ENCODE assay signal across 15 mouse cellular contexts in the genomic region with DNA sequence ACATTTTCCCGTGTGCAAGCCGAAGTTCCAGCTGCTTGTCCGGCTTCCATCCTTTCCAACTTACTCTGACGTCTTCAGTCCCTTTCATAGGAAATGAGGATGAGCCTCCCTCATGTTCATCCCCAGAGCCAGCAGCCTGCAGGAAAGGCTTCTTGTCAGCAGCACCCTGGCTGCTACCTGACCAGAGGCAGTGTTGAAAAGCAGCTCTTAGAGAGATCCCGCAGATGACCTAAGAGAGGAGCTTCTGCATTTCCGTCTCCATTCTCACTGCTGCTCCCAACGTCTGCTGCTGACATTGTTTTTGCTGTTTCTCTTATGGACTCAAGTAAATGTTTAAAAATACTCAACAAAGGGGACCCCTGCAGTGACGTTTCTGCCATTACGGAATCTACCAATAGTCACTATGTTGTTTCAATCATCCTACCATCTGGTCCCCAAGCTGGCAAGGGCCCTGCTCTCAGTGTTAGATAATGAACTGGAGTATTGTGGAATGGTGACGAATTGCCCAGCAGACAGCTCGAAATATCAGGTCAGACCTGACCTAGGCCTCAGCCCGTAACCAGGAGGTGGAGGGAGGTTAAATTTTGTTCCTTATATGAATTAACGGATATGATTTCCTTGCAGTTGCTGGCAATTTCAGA.
A peak's percentile ranks its signal among the peaks of the same experiment; 100 is the strongest.
DNase-seq lines count a peak whose midpoint lies in the region; ATAC-seq lines count a peak whose summit lies in the region.
"Had no signal": no experiment of that assay in that cellular context is flagged by ENCODE, and none has a peak within 500 bp of the region (broad histone marks: within the 10 kb centered on the region; RNA-seq: fewer than 3 reads in every experiment).

No protein-coding gene starts in this region.

- DNase-seq in cerebellum, adult 9-10 months: peak; percentile 10
- DNase-seq in cerebellum, adult 11-12 months: no peak
- DNase-seq in layer of hippocampus, adult 11-12 months (ENCODE audit: low spot score): peak; percentile 10
- DNase-seq in layer of hippocampus, adult 9-10 months (ENCODE audit: low spot score): no peak
- peak; percentile 4 to 11 for DNase-seq in cerebellum, postnatal 25 days
- DNase-seq in layer of hippocampus, postnatal 36 days: peak; percentile 9 to 17
- DNase-seq in natural killer cell, adult 2 months (ENCODE audit: low spot score in 2 of 2): no peak
- DNase-seq: adrenal gland, postnatal 25 days; heart, postnatal 10 days; kidney, postnatal 36 days; thymus, postnatal 36 days had no signal

- ATAC-seq in megakaryocyte, adult 5-6 weeks (ENCODE audit: poor library complexity, severe bottlenecking): no peak
- ATAC-seq: forebrain, embryonic 16.5 days; intestine, embryonic 16.5 days; liver, embryonic 12.5 days had no signal

Comparison
In these comparisons a context has a peak if more than half of its experiments do, and no peak if none do; other contexts are left out.
1. DNase-seq: peak in cerebellum, adult 9-10 months (single experiment), layer of hippocampus, adult 11-12 months (single experiment), cerebellum, postnatal 25 days (2 of 2) and layer of hippocampus, postnatal 36 days (2 of 2); none in cerebellum, adult 11-12 months (single experiment), layer of hippocampus, adult 9-10 months (single experiment) and natural killer cell, adult 2 months (0 of 2).